Mouse (Mus musculus): ENCODE data around the gene Ntng2. TPM values are rescaled to one million over a fixed set of nuclear protein-coding genes. Genes with fewer than 3 reads are reported as not detected.

The Ntng2 gene
- total and polyA plus RNA-seq, 3 experiments: 5.4 to 19.1 TPM; not detected in 1

DNA sequence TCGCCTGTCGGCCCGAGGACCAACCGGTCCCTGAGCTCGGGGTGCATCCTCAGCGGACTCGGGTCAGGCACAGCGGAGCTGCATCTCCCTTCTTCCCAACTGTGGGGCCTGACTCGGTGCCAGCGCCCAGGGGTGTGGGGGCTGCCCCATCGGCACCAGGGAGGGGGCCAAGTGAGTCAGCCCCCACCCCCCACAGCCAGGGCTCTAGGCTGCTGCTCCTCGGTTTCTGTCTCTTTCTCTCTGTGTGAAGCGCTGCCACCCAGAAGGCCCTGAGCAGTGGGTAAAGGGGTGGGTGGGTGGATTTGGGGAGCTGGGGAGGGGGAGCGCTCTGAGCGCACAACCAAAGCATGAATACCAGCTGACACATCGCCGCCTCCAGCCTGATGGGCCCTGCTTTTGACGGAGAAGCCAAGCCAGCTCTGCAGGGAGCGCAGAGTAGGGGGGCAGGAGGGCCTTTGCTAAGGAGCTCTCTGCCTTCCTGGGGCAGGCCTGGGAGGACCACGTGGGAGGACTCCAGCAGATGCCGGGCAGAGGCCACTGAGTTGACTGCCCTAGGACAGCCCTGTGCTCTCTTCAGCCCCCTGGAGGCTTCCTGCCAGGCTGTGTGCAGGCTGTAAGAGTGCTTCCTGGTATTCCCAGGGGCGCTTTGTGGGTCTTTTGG, 530 bp upstream of the Ntng2 start:
- no peaks in the 10 kb centered on the region for H3K9me3 ChIP-seq (replicated peaks; ENCODE audit: insufficient read depth, low read length)
- peak overlapping the region; percentile 86 for H3K9ac ChIP-seq (ENCODE audit: control insufficient read depth, low read depth, low read length, poor library complexity, severe bottlenecking)
- H3K36me3 ChIP-seq (ENCODE audit: control insufficient read depth in 1 of 2, insufficient read depth in 2 of 2, low read length in 2 of 2): no peaks in the 10 kb centered on the region
- 0 out of 4 replicates have a peak, but pooled peaks cover 0 to 5% of the 10 kb centered on the region in 2 experiments for H3K4me1 ChIP-seq (ENCODE audit: control insufficient read depth in 1 of 2, insufficient read depth in 2 of 2, low read length in 2 of 2)
- peak overlapping the region; percentile 80 to 81 for H3K4me3 ChIP-seq (ENCODE audit: control insufficient read depth in 1 of 2, insufficient read depth in 1 of 2, low read depth in 2 of 2, low read length in 2 of 2)
- TF ChIP-seq MYC (IDR thresholded peaks at IDR 0.05; ENCODE audit: low read depth, low read length): peak; percentile 59; the same call in 1 of the 2 replicates
- TF ChIP-seq UBTF (IDR thresholded peaks at IDR 0.05; ENCODE audit: borderline replicate concordance, insufficient read depth, low read depth, low read length): 0 out of 2 replicates have a peak, but pooled peaks have one; percentile 65
- TF ChIP-seq MXI1 (IDR thresholded peaks at IDR 0.05; ENCODE audit: low read depth, low read length): peak; percentile 84
- TF ChIP-seq MAX (IDR thresholded peaks at IDR 0.05; ENCODE audit: low read length): peak; percentile 78
- no peak for TF ChIP-seq CHD1 (IDR thresholded peaks at IDR 0.05; ENCODE audit: low read depth, low read length)
- peak; percentile 17 to 32 (median 22); a peak in 3 of 6 replicates for TF ChIP-seq CTCF (IDR thresholded peaks at IDR 0.05 in 2 of 3, conservative IDR thresholded peaks at IDR 0.05 in 1 of 3; ENCODE audit: control insufficient read depth in 1 of 3, insufficient read depth in 1 of 3, low read depth in 2 of 3, low read length in 3 of 3, poor library complexity in 1 of 3, severe bottlenecking in 1 of 3)
- 0 out of 2 replicates have a peak, but pooled peaks have one; percentile 32 for TF ChIP-seq ELF1 (IDR thresholded peaks at IDR 0.05; ENCODE audit: low read depth, low read length)
- 0 out of 2 replicates have a peak, but pooled peaks have one; percentile 11 for TF ChIP-seq SMC3 (IDR thresholded peaks at IDR 0.05; ENCODE audit: low read depth, low read length)
- TF ChIP-seq MAFK (IDR thresholded peaks at IDR 0.05; ENCODE audit: borderline replicate concordance, low read depth, low read length): no peak
- TF ChIP-seq USF1 (IDR thresholded peaks at IDR 0.05; ENCODE audit: low read depth, low read length): peak; percentile 71
- no peak for TF ChIP-seq NELFE (IDR thresholded peaks at IDR 0.05; ENCODE audit: low read depth, low read length)
- H3K27ac ChIP-seq (ENCODE audit: control insufficient read depth, low read depth, low read length): peak overlapping the region; percentile 12
- DNase-seq (ENCODE audit: low read depth, low spot score): peak; percentile 74
- peaks cover 21% of the 10 kb centered on the region for H3K79me2 ChIP-seq (ENCODE audit: control insufficient read depth, insufficient read depth, low read length, poor library complexity)
- no peaks in the 10 kb centered on the region for H3K27me3 ChIP-seq (ENCODE audit: control insufficient read depth in 1 of 2, insufficient read depth in 2 of 2, low read length in 2 of 2)

DNA sequence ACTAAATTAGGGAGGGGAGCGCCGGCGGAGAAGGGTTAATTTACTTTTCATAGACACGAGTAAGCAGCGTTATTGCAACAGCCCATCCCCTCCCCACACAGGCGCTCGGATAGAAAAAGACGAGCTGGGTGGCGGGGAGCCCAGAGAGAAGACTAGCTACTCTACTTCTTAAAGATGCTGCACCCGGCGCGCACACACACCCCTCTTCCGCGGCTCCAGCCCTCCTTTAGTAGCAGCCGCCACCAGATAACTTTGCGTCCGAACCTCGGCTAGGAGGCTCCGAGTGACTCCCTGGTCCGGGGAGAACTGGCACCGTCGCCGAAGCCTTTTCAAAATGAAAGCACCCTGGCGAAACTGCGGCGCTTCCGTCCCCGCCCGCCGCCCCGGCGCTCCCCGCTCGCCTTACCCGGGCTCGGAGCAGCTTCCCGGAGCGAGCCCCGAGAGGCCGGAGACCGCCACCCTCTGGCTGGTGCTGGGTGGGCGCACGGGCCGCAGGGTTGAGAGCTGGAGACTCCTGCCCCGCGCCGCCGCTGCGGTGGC, 676 bp downstream of the Ntng2 start:
- peak overlapping the region; percentile 61 for H3K27ac ChIP-seq (ENCODE audit: control insufficient read depth, low read depth, low read length)
- peak overlapping the region; percentile 80 to 81 for H3K4me3 ChIP-seq (ENCODE audit: control insufficient read depth in 1 of 2, insufficient read depth in 1 of 2, low read depth in 2 of 2, low read length in 2 of 2)
- H3K9ac ChIP-seq (ENCODE audit: control insufficient read depth, low read depth, low read length, poor library complexity, severe bottlenecking): peak overlapping the region; percentile 86
- peak; percentile 73 for DNase-seq (ENCODE audit: low read depth, low spot score)
- no peaks in the 10 kb centered on the region for H3K27me3 ChIP-seq (ENCODE audit: control insufficient read depth in 1 of 2, insufficient read depth in 2 of 2, low read length in 2 of 2)
- H3K36me3 ChIP-seq (ENCODE audit: control insufficient read depth in 1 of 2, insufficient read depth in 2 of 2, low read length in 2 of 2): no peaks in the 10 kb centered on the region; a peak in 1 of 4 replicates
- TF ChIP-seq POLR2AphosphoS5 (IDR thresholded peaks at IDR 0.05; ENCODE audit: borderline replicate concordance, low read depth, low read length) (no peak), JUND (IDR thresholded peaks at IDR 0.05; ENCODE audit: low read depth, low read length) (no peak), UBTF (IDR thresholded peaks at IDR 0.05; ENCODE audit: borderline replicate concordance, insufficient read depth, low read depth, low read length) (0 out of 2 replicates have a peak, but pooled peaks have one; percentile 82), EP300 (IDR thresholded peaks at IDR 0.05; ENCODE audit: low read depth in 1 of 2, low read length in 2 of 2) (no peak), SIN3A (IDR thresholded peaks at IDR 0.05; ENCODE audit: low read length) (peak; percentile 36), TBP (IDR thresholded peaks at IDR 0.05; ENCODE audit: low read depth, low read length) (no peak), POLR2A (IDR thresholded peaks at IDR 0.05; ENCODE audit: control insufficient read depth in 1 of 2, insufficient read depth in 1 of 2, low read depth in 1 of 2, low read length in 2 of 2, poor library complexity in 1 of 2) (no peak), HCFC1 (IDR thresholded peaks at IDR 0.05; ENCODE audit: low read depth, low read length) (0 out of 2 replicates have a peak, but pooled peaks have one; percentile 21), CTCF (IDR thresholded peaks at IDR 0.05 in 2 of 3, conservative IDR thresholded peaks at IDR 0.05 in 1 of 3; ENCODE audit: control insufficient read depth in 1 of 3, insufficient read depth in 1 of 3, low read depth in 2 of 3, low read length in 3 of 3, poor library complexity in 1 of 3, severe bottlenecking in 1 of 3) (peak in 1 of 3 experiments; percentile 21; a peak in 1 of 6 replicates), MXI1 (IDR thresholded peaks at IDR 0.05; ENCODE audit: low read depth, low read length) (0 out of 2 replicates have a peak, but pooled peaks have one; percentile 7), POLR2AphosphoS2 (IDR thresholded peaks at IDR 0.05; ENCODE audit: low read length) (no peak), ELF1 (IDR thresholded peaks at IDR 0.05; ENCODE audit: low read depth, low read length) (0 out of 2 replicates have a peak, but pooled peaks have one; percentile 8), ZC3H11A (IDR thresholded peaks at IDR 0.05; ENCODE audit: low read depth, low read length) (no peak)
- H3K9me3 ChIP-seq (replicated peaks; ENCODE audit: insufficient read depth, low read length): no peaks in the 10 kb centered on the region
- H3K79me2 ChIP-seq (ENCODE audit: control insufficient read depth, insufficient read depth, low read length, poor library complexity): peaks cover 21% of the 10 kb centered on the region
- 0 out of 4 replicates have a peak, but pooled peaks cover 0 to 5% of the 10 kb centered on the region in 2 experiments for H3K4me1 ChIP-seq (ENCODE audit: control insufficient read depth in 1 of 2, insufficient read depth in 2 of 2, low read length in 2 of 2)

Measured in MEL (cell line).